Mouse (Mus musculus): Measurements from ENCODE around the gene Otub1. TPM values are rescaled to one million over a fixed set of nuclear protein-coding genes. Genes with fewer than 3 reads are reported as not detected.
A peak's percentile ranks its signal among the peaks of the same experiment; 100 is the strongest.

Gene Otub1
- polyA plus RNA-seq, 1 experiment from 2014 or later: 212 TPM

GRCm38 (mm10) chr19:7180756-7181405, 25.2 kb downstream of the Otub1 start:
- WGBS: 78% methylated on average over 8 of the region's 8 CpGs
- peaks cover 53% of the 10 kb centered on the region for H3K4me1 ChIP-seq

DNA sequence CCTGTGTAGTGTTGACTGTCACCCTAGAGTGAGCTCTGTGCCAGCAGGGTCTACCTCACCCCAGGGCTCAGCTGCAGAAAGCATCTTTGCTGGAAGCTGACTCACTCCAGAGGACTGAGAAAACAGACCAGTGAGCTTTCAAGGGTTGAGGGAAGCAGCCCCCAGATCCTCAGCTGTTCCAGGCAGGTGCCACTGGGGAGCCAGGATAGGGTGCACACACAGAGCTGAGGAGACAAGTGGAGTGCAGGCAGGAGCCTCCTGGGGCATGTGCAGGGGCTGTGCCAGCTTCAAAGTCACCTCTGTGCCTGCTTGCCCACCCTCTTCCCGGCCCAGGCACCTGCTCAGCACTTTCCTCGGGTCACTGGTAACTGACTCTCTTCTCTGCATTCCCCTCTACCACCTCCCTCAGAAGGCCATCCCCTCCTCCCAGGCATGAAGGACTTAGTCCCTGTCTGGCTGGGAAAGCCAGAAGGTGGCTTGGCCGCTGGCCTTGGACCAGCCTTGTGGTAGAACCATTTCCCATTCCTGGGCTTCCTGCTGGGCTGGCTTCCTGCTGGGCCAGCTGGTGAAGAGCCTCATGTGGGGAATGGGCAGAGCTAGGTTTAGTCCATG, 27.2 kb downstream of the Otub1 start:
- Histone ChIP-seq H3K9me3 (no peaks in the 10 kb centered on the region), H3K27me3 (ENCODE audit: insufficient read depth, poor library complexity, severe bottlenecking) (peaks cover 82% of the 10 kb centered on the region), H3K4me1 (peaks cover 45% of the 10 kb centered on the region), H3K27ac (no peak overlapping the region), H3K4me3 (no peak overlapping the region), H3K36me3 (no peaks in the 10 kb centered on the region)
- no peak for DNase-seq (ENCODE audit: low spot score)
- 31% methylated on average over 3 of the region's 3 CpGs for WGBS

More at GRCm38 (mm10) chr19:7180756-7181405, 25.2 kb downstream of the Otub1 start:
- H3K36me3 ChIP-seq: no peaks in the 10 kb centered on the region
- H3K27me3 ChIP-seq (ENCODE audit: insufficient read depth, poor library complexity, severe bottlenecking): peaks cover 92% of the 10 kb centered on the region
- no peaks in the 10 kb centered on the region for H3K9me3 ChIP-seq
- no peak for DNase-seq (ENCODE audit: low spot score)
- no peak overlapping the region for H3K4me3 ChIP-seq
- H3K27ac ChIP-seq: no peak overlapping the region

DNA sequence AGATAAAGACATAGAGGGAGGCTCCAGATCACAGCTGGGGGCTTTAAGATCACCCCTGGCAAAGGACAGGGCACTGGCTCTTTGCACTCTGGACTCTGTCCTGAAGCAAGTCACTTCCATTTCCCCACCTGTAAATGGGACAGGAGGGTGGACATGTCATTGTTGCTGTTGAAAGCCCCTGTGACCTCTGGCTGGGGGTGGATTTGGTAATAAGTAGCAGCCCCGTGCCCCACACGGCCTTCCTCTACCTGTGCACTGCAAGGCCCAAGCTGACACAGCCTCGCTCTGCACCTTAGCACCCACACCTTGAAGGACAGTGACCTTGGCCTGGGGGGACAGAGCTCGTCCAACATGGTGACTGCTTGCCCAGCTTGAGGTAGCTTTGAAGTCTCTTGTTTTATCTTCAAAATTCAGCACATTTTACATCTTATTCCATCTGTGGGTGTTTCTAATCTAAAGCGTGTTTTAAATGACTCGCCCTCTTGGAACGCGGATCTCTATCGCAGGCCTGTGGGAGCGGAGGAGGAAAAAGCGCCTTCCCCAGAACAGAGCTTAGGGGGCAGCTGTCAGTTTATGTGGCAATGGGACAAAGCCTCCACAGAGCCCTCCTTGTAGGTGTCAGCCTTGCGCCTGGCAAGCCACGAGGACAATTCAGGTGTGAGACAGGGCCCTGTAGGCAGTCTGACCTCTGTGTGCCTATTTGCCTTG, 28.2 kb downstream of the Otub1 start:
- WGBS: 38% methylated on average over 13 of the region's 13 CpGs
- Histone ChIP-seq H3K27me3 (ENCODE audit: insufficient read depth, poor library complexity, severe bottlenecking) (peaks cover 78% of the 10 kb centered on the region), H3K36me3 (no peaks in the 10 kb centered on the region), H3K4me3 (no peak overlapping the region), H3K27ac (0 out of 2 replicates have a peak overlapping the region, but pooled peaks have one; percentile 36), H3K4me1 (peaks cover 44% of the 10 kb centered on the region), H3K9me3 (no peaks in the 10 kb centered on the region)
- no peak for DNase-seq (ENCODE audit: low spot score)

- WGBS: 8% methylated on average over 11 of the region's 11 CpGs
- H3K4me1 ChIP-seq: peaks cover 48% of the 10 kb centered on the region
Measured at GRCm38 (mm10) chr19:7176041-7176696, 29.9 kb downstream of the Otub1 start.

DNA sequence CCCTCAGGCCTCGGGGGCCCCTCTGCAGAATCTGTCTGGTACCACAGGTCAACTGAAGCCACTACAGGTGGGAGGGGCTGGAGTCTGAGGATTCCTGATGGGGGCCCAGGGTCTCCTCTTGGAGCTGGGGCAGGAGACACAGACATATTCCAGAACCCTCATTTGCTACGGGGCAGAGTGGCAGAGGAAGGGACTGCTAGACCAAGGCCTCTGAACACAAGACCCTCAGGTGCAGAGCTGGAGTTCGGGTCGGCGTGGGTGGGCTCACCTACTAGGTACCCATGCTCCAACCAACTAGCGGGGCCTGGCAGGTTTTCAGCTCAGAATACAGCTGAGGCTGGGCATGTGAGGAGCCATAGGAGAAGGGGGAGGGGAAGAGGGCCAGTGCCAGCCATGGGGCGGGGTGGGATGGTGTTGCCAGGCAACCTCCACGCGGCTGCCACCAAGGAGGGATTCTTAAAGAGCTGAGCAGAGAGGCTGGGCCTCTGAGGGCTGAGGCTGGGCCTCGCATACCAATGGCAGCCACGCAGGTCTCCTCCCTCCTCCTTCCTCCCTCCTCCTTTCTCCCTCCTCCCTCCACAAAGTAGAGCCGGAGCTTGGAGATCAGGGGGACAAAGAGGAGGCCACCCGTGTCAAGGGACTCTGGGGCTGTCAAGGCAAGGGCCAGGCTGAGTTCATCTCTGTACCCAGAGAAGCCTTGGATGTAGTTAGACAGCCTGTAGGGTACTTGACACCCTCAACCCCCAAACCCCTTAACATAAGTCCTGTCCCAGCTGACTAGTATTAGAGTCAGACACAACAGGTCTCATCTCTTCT, 33.9 kb downstream of the Otub1 start:
- peaks cover 39% of the 10 kb centered on the region for H3K4me1 ChIP-seq
- no peak overlapping the region for H3K4me3 ChIP-seq

More at GRCm38 (mm10) chr19:7176041-7176696, 29.9 kb downstream of the Otub1 start:
- no peak for DNase-seq (ENCODE audit: low spot score)
- Histone ChIP-seq H3K9me3 (no peaks in the 10 kb centered on the region), H3K36me3 (no peaks in the 10 kb centered on the region), H3K27ac (no peak overlapping the region), H3K27me3 (ENCODE audit: insufficient read depth, poor library complexity, severe bottlenecking) (peaks cover 60% of the 10 kb centered on the region), H3K4me3 (no peak overlapping the region)

DNA sequence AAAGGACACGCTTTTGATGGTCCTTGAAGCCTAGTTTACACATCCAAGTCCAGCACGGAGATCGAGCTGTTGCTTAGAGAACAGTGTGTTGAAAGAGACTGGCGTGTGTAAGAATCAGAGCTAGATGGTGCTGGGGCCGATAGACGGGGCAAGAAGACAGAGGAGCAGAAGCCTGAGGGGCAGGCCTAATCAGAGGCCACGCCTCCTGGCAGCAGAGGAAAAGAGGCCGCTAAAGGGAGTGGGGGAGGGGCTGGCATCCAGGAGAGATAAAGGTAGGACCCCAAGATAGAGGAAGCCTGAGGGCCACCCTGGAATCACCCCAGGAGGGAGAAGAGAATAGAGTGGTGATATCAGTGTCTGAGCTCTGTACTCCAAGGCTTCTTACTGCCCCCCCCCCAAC, 34.7 kb downstream of the Otub1 start:
- DNase-seq (ENCODE audit: low spot score): no peak
- 6% methylated on average over 8 of the region's 8 CpGs for WGBS
- Histone ChIP-seq H3K4me1 (peaks cover 38% of the 10 kb centered on the region), H3K36me3 (no peaks in the 10 kb centered on the region), H3K4me3 (no peak overlapping the region), H3K9me3 (no peaks in the 10 kb centered on the region), H3K27ac (peak overlapping the region; percentile 49), H3K27me3 (ENCODE audit: insufficient read depth, poor library complexity, severe bottlenecking) (peaks cover 62% of the 10 kb centered on the region)

More for the DNA sequence above, 33.9 kb downstream of the Otub1 start:
- H3K27ac ChIP-seq: peak overlapping the region; percentile 49
- peak; percentile 85 for DNase-seq (ENCODE audit: low spot score)
- H3K36me3 ChIP-seq: no peaks in the 10 kb centered on the region
- WGBS: 16% methylated on average over 13 of the region's 13 CpGs
- peaks cover 58% of the 10 kb centered on the region for H3K27me3 ChIP-seq (ENCODE audit: insufficient read depth, poor library complexity, severe bottlenecking)
- no peaks in the 10 kb centered on the region for H3K9me3 ChIP-seq

GRCm38 (mm10) chr19:7170916-7171315, 35.2 kb downstream of the Otub1 start:
- H3K9me3 ChIP-seq: no peaks in the 10 kb centered on the region
- no peaks in the 10 kb centered on the region for H3K36me3 ChIP-seq
- peak overlapping the region; percentile 49 for H3K27ac ChIP-seq
- WGBS: 59% methylated on average over 6 of the region's 6 CpGs
- H3K4me1 ChIP-seq: peaks cover 38% of the 10 kb centered on the region
- H3K27me3 ChIP-seq (ENCODE audit: insufficient read depth, poor library complexity, severe bottlenecking): peaks cover 62% of the 10 kb centered on the region
- no peak for DNase-seq (ENCODE audit: low spot score)
- no peak overlapping the region for H3K4me3 ChIP-seq

DNA sequence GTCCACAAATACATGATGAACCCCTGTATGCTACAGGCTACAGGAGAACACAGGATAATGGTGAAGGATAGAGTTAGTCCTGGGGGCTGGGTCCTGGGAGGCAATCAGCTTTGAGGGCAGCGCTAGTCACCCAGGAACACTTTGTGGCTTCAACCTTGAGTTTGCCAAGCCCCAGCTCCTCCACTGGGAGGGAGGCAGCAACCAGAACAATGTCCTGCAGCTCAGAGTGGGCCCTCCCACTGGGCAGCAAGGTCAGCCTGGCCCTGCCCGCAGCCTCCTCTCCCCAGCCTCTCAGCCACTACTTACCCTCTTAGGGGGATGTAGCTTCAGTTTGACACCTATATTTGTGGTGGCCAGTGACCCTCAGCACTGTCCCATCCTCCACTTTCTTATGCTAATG, 37.7 kb downstream of the Otub1 start:
- Histone ChIP-seq H3K9me3 (no peaks in the 10 kb centered on the region), H3K4me3 (no peak overlapping the region), H3K27me3 (ENCODE audit: insufficient read depth, poor library complexity, severe bottlenecking) (peaks cover 77% of the 10 kb centered on the region), H3K27ac (no peak overlapping the region), H3K4me1 (peaks cover 57% of the 10 kb centered on the region), H3K36me3 (no peaks in the 10 kb centered on the region)
- no peak for DNase-seq (ENCODE audit: low spot score)
- WGBS: 38% methylated on average over 2 of the region's 2 CpGs

- Histone ChIP-seq H3K9me3 (no peaks in the 10 kb centered on the region), H3K27me3 (ENCODE audit: insufficient read depth, poor library complexity, severe bottlenecking) (peaks cover 88% of the 10 kb centered on the region), H3K4me1 (peaks cover 48% of the 10 kb centered on the region), H3K27ac (no peak overlapping the region), H3K36me3 (no peaks in the 10 kb centered on the region), H3K4me3 (no peak overlapping the region)
- DNase-seq (ENCODE audit: low spot score): no peak
- 12% methylated on average over 6 of the region's 6 CpGs for WGBS
Measured at GRCm38 (mm10) chr19:7166767-7167166, 39.3 kb downstream of the Otub1 start.

- Histone ChIP-seq H3K27ac (peak overlapping the region; percentile 78), H3K9me3 (no peaks in the 10 kb centered on the region), H3K27me3 (ENCODE audit: insufficient read depth, poor library complexity, severe bottlenecking) (peaks cover 93% of the 10 kb centered on the region), H3K36me3 (no peaks in the 10 kb centered on the region), H3K4me3 (peak overlapping the region; percentile 69), H3K4me1 (peaks cover 43% of the 10 kb centered on the region)
- no peak for DNase-seq (ENCODE audit: low spot score)
- WGBS: 1% methylated on average over 15 of the region's 15 CpGs
Measured at GRCm38 (mm10) chr19:7166200-7166711, 39.9 kb downstream of the Otub1 start.

DNA sequence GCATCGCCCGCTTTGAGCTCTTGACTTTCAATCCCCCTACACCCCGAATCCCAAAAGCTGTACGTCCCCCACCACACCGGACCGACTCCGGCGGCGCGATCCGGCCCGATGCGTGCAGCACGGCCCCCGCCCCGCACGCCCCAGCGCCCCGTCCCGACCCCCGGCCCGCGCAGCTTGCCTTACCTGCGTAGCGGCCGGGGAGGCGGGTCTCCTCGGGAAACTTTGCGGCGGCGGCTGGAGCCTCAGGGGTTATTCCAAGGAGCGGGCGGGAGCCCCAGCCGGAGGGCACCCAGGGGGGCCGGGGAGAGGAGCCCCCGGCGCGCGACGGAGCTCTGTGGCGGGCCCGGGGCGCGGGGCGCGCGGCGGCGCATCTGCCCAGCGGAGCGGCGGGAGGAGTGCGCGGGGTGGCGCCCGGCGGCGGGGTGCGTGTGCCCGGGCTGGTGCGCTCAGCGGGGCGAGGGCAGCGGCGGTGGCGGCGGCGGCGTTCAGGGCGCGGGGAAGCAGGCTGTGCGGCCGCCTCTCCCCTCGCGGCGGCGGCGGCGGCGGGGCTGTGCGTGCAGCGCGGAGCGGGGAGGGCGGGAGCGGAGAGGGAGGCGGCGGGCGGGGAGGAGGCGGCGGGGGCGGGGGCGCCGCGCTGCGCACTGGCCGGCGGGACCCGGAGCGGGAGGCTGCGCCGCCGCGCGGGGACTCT, 40.5 kb downstream of the Otub1 start:
- WGBS: under 1% methylated on average over 80 of the region's 105 CpGs
- no peak for DNase-seq (ENCODE audit: low spot score)
- no peaks in the 10 kb centered on the region for H3K9me3 ChIP-seq
- H3K27ac ChIP-seq: peak overlapping the region; percentile 78
- peak overlapping the region; percentile 69 for H3K4me3 ChIP-seq
- no peaks in the 10 kb centered on the region for H3K36me3 ChIP-seq
- peaks cover 42% of the 10 kb centered on the region for H3K4me1 ChIP-seq
- H3K27me3 ChIP-seq (ENCODE audit: insufficient read depth, poor library complexity, severe bottlenecking): peaks cover 96% of the 10 kb centered on the region
